In the genomic region with DNA sequence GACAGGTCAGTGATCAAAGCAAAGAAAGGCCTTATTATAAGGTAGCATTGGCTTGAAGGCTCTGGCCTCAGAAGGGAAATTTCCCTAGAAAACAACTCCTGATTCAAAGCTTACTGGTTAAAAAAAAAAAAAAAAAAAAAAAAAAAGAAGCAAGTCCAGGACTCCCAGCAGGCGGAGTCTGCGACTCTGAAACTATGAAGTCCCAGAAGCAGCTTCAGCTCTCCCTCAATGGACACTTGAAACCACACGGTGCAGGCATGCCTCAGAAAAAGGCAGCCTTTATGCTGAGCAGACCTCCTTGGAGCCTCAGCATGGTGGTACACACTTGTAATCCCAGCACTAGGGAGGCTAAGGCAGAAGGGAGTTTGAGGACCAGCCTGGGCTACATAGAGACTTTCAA, we compare ENCODE assay signal across 15 mouse cellular contexts.
DNase-seq lines count a peak whose midpoint lies in the region; ATAC-seq and TF ChIP-seq lines count a peak whose summit lies in the region.
"Had no signal": no experiment of that assay in that cellular context is flagged by ENCODE, and none has a peak within 500 bp of the region (broad histone marks: within the 10 kb centered on the region; RNA-seq: fewer than 3 reads in every experiment).

No protein-coding gene starts in this region.

- H3K9ac ChIP-seq in kidney, embryonic 16.5 days (replicated peaks; ENCODE audit: low read length): no peak overlapping the region
- peak overlapping the region; percentile 53 for H3K9ac ChIP-seq in MEL (ENCODE audit: control insufficient read depth, low read depth, low read length, poor library complexity, severe bottlenecking)
- H3K9ac ChIP-seq: stomach, embryonic 15.5 days had no signal

- H3K36me3 ChIP-seq in kidney, embryonic 16.5 days (ENCODE audit: insufficient read depth, low read length): 0 out of 2 replicates have a peak, but pooled peaks cover 3% of the 10 kb centered on the region
- peaks cover 0 to 15% of the 10 kb centered on the region in 2 experiments; a peak in 2 of 4 replicates for H3K36me3 ChIP-seq in MEL (ENCODE audit: control insufficient read depth in 1 of 2, insufficient read depth in 2 of 2, low read length in 2 of 2)
- H3K36me3 ChIP-seq: G1E; stomach, embryonic 15.5 days had no signal

- TF ChIP-seq CTCF in MEL (IDR thresholded peaks at IDR 0.05 in 2 of 3, conservative IDR thresholded peaks at IDR 0.05 in 1 of 3; ENCODE audit: control insufficient read depth in 1 of 3, insufficient read depth in 1 of 3, low read depth in 2 of 3, low read length in 3 of 3, poor library complexity in 1 of 3, severe bottlenecking in 1 of 3): no peak

- H3K79me2 ChIP-seq in MEL (ENCODE audit: control insufficient read depth, insufficient read depth, low read length, poor library complexity): no peaks in the 10 kb centered on the region

- 0 out of 2 replicates have a peak, but pooled peaks have one; percentile 24 for ATAC-seq in kidney, embryonic 16.5 days (ENCODE audit: low FRiP score, low TSS enrichment)

- H3K9me3 ChIP-seq in kidney, embryonic 16.5 days (ENCODE audit: low read length): peaks cover 5% of the 10 kb centered on the region; the same call in 1 of the 2 replicates
- no peaks in the 10 kb centered on the region for H3K9me3 ChIP-seq in MEL (replicated peaks; ENCODE audit: insufficient read depth, low read length)
- H3K9me3 ChIP-seq: G1E; stomach, embryonic 15.5 days had no signal

- TF ChIP-seq EP300 in MEL (IDR thresholded peaks at IDR 0.05; ENCODE audit: low read depth in 1 of 2, low read length in 2 of 2): no peak; a peak in 1 of 4 replicates

- TF ChIP-seq POLR2A in MEL (IDR thresholded peaks at IDR 0.05; ENCODE audit: control insufficient read depth in 1 of 2, insufficient read depth in 1 of 2, low read depth in 1 of 2, low read length in 2 of 2, poor library complexity in 1 of 2): no peak

- peak; percentile 42 for DNase-seq in embryo, embryonic 11 days
- no peak for DNase-seq in embryo, embryonic 10 days (ENCODE audit: low spot score)
- DNase-seq in kidney, postnatal 14 days: no peak
- DNase-seq in MEL (ENCODE audit: low read depth, low spot score): no peak
- DNase-seq in heart, postnatal 4 days: peak; percentile 22
- no peak for DNase-seq in cerebellum, postnatal 4 days (ENCODE audit: low spot score in 2 of 2)
- no peak for DNase-seq in urinary bladder, postnatal 10 days (ENCODE audit: low spot score)
- DNase-seq: cerebellum, postnatal 14 days; kidney, adult 18-20 months; layer of hippocampus, adult 9-11 months had no signal

- no peak overlapping the region; the same call in 1 of the 2 replicates for H3K27ac ChIP-seq in kidney, embryonic 16.5 days (ENCODE audit: low read length)
- peak overlapping the region; percentile 58 for H3K27ac ChIP-seq in MEL (ENCODE audit: control insufficient read depth, low read depth, low read length)
- H3K27ac ChIP-seq: macrophage; stomach, embryonic 15.5 days had no signal

- TF ChIP-seq RAD21 in MEL (IDR thresholded peaks at IDR 0.05; ENCODE audit: low read depth, low read length): no peak

- WGBS in kidney, embryonic 16.5 days: 30% methylated on average over 3 of the region's 3 CpGs

- H3K4me2 ChIP-seq in kidney, embryonic 16.5 days (replicated peaks; ENCODE audit: low read depth, low read length): no peak overlapping the region
- H3K4me2 ChIP-seq: stomach, embryonic 15.5 days had no signal

- H3K27me3 ChIP-seq in kidney, embryonic 16.5 days (ENCODE audit: insufficient read depth, low read length): no peaks in the 10 kb centered on the region
- H3K27me3 ChIP-seq in MEL (ENCODE audit: control insufficient read depth in 1 of 2, insufficient read depth in 2 of 2, low read length in 2 of 2): no peaks in the 10 kb centered on the region
- H3K27me3 ChIP-seq: stomach, embryonic 15.5 days had no signal

- peaks cover 38% of the 10 kb centered on the region for H3K4me1 ChIP-seq in kidney, embryonic 16.5 days (ENCODE audit: insufficient read depth, low read length)
- peaks cover 9 to 19% of the 10 kb centered on the region in 2 experiments for H3K4me1 ChIP-seq in MEL (ENCODE audit: control insufficient read depth in 1 of 2, insufficient read depth in 2 of 2, low read length in 2 of 2)

- no peak overlapping the region for H3K4me3 ChIP-seq in kidney, embryonic 16.5 days (ENCODE audit: low read length)
- H3K4me3 ChIP-seq in MEL (ENCODE audit: control insufficient read depth in 1 of 2, insufficient read depth in 1 of 2, low read depth in 2 of 2, low read length in 2 of 2): no peak overlapping the region; a peak in 1 of 4 replicates
- H3K4me3 ChIP-seq: erythroblast, embryonic 14.5 days; stomach, embryonic 15.5 days had no signal

TF ChIP-seq in MEL, 35 proteins besides CTCF, POLR2A, EP300 and RAD21:
- TF ChIP-seq ZNF384 (IDR thresholded peaks at IDR 0.05; ENCODE audit: low read depth, low read length) (peak; percentile 85), BHLHE40 (IDR thresholded peaks at IDR 0.05; ENCODE audit: borderline replicate concordance, low read depth, low read length) (no peak)
TF ChIP-seq in MEL: peak in this region for 1.

Comparison
In these comparisons a context has a peak if more than half of its experiments do, and no peak if none do; other contexts are left out.
1. DNase-seq: peak in embryo, embryonic 11 days (single experiment) and heart, postnatal 4 days (single experiment); none in embryo, embryonic 10 days (single experiment), kidney, postnatal 14 days (single experiment), MEL (single experiment), cerebellum, postnatal 4 days (0 of 2) and urinary bladder, postnatal 10 days (single experiment).